8 mouse cellular contexts compared by ENCODE assay signal in genomic region chr2:164939106-164939505, GRCm38 (mm10). TPM values are rescaled to one million over a fixed set of nuclear protein-coding genes. Genes with fewer than 3 reads are reported as not detected.
A peak's percentile ranks its signal among the peaks of the same experiment; 100 is the strongest.
DNase-seq lines count a peak whose midpoint lies in the region; ATAC-seq lines count a peak whose summit lies in the region.

No protein-coding gene starts in this region.

- no peaks in the 10 kb centered on the region for H3K36me3 ChIP-seq in forebrain, embryonic 15.5 days
- H3K36me3 ChIP-seq in midbrain, embryonic 10.5 days = no peaks in the 10 kb centered on the region

- peaks cover 13% of the 10 kb centered on the region; the same call in 1 of the 2 replicates for H3K27me3 ChIP-seq in forebrain, embryonic 15.5 days
- H3K27me3 ChIP-seq in midbrain, embryonic 10.5 days (ENCODE audit: low read depth, poor library complexity, severe bottlenecking) = peaks cover 97% of the 10 kb centered on the region

- ATAC-seq in forebrain, embryonic 15.5 days (replicated peaks) = peak; percentile 58

- no peaks in the 10 kb centered on the region for H3K9me3 ChIP-seq in forebrain, embryonic 15.5 days
- H3K9me3 ChIP-seq in midbrain, embryonic 10.5 days (replicated peaks) = no peaks in the 10 kb centered on the region

- H3K27ac ChIP-seq in forebrain, embryonic 15.5 days (replicated peaks) = peak overlapping the region; percentile 74
- H3K27ac ChIP-seq in midbrain, embryonic 10.5 days (replicated peaks) = peak overlapping the region; percentile 33; the same call in 1 of the 2 replicates

- peak overlapping the region; percentile 39 for H3K4me3 ChIP-seq in forebrain, embryonic 15.5 days
- peak overlapping the region; percentile 52 for H3K4me3 ChIP-seq in midbrain, embryonic 10.5 days

- peak; percentile 32 for DNase-seq in layer of hippocampus, adult 11-12 months (ENCODE audit: low spot score)
- no peak for DNase-seq in layer of hippocampus, postnatal 25 days (ENCODE audit: extremely low spot score in 1 of 2, low spot score in 1 of 2)
- DNase-seq in cerebellum, adult 9-10 months = peak; percentile 58
- DNase-seq in midbrain, embryonic 10.5 days (ENCODE audit: low spot score) = no peak
- no peak for DNase-seq in retina, postnatal 1 day
- no peak for DNase-seq in layer of hippocampus, postnatal 14 days (ENCODE audit: low spot score in 2 of 2)
- no peak for DNase-seq in adipocyte (ENCODE audit: low spot score)

- WGBS in forebrain, embryonic 15.5 days = 3% methylated on average over 11 of the region's 11 CpGs
- 2% methylated on average over 11 of the region's 11 CpGs for WGBS in midbrain, embryonic 10.5 days

- peak overlapping the region; percentile 45 for H3K9ac ChIP-seq in forebrain, embryonic 15.5 days (replicated peaks)

- peak overlapping the region; percentile 59 for H3K4me2 ChIP-seq in forebrain, embryonic 15.5 days (replicated peaks)

- peaks cover 19% of the 10 kb centered on the region for H3K4me1 ChIP-seq in forebrain, embryonic 15.5 days
- H3K4me1 ChIP-seq in midbrain, embryonic 10.5 days = peaks cover 51% of the 10 kb centered on the region

RNA-seq across cellular contexts. Expression of gene Mmp9, which starts 1.5 kb away (rescaled TPM):
- total RNA-seq in layer of hippocampus, postnatal 25 days (2021) = 1 to 10 TPM; 1.5 to 1.8 TPM
- 17.9 and 19.5 TPM in 2 replicates for polyA plus RNA-seq in forebrain, embryonic 15.5 days (2015; fragmentation: Nextera tagmentation; extraction: Ambion mirVana)
- polyA plus RNA-seq in midbrain, embryonic 10.5 days (2016; fragmentation: Nextera tagmentation; extraction: Ambion mirVana) = 0.39 and 0.97 TPM in 2 replicates
- 1 to 10 TPM; 1.8 to 2.1 TPM for total RNA-seq in layer of hippocampus, postnatal 14 days (2021)

RNA-seq across cellular contexts. Expression of gene Slc12a5, which starts 21.5 kb away (rescaled TPM):
- total RNA-seq in layer of hippocampus, postnatal 25 days (2021) = 100 to 1,000 TPM; 366 to 382 TPM
- 16.2 and 17.2 TPM in 2 replicates for polyA plus RNA-seq in forebrain, embryonic 15.5 days (2015; fragmentation: Nextera tagmentation; extraction: Ambion mirVana)
- 0.99 and 2.1 TPM in 2 replicates for polyA plus RNA-seq in midbrain, embryonic 10.5 days (2016; fragmentation: Nextera tagmentation; extraction: Ambion mirVana)
- total RNA-seq in layer of hippocampus, postnatal 14 days (2021) = 100 to 1,000 TPM; 288 to 332 TPM

RNA-seq across cellular contexts. Expression of gene Zfp335, which starts 27.5 kb away (rescaled TPM):
- total RNA-seq in layer of hippocampus, postnatal 25 days (2021) = 10 to 100 TPM; 23.3 to 29.1 TPM
- polyA plus RNA-seq in forebrain, embryonic 15.5 days (2015; fragmentation: Nextera tagmentation; extraction: Ambion mirVana) = 15.7 and 16.7 TPM in 2 replicates
- polyA plus RNA-seq in midbrain, embryonic 10.5 days (2016; fragmentation: Nextera tagmentation; extraction: Ambion mirVana) = 14.1 and 17.1 TPM in 2 replicates
- 10 to 100 TPM; 25.0 to 26.4 TPM for total RNA-seq in layer of hippocampus, postnatal 14 days (2021)

Comparison
In these comparisons a context has a peak if more than half of its experiments do, and no peak if none do; other contexts are left out.
1. DNase-seq: peak in layer of hippocampus, adult 11-12 months (single experiment) and cerebellum, adult 9-10 months (single experiment); none in layer of hippocampus, postnatal 25 days (0 of 2), midbrain, embryonic 10.5 days (single experiment), retina, postnatal 1 day (single experiment), layer of hippocampus, postnatal 14 days (0 of 2) and adipocyte (single experiment).